Mouse (Mus musculus): ENCODE results near the gene Aurkb. TPM values are rescaled to one million over a fixed set of nuclear protein-coding genes. Genes with fewer than 3 reads are reported as not detected.

Aurkb gene
- total and polyA plus RNA-seq, 3 experiments = 120 to 170 (median 159) TPM

DNA sequence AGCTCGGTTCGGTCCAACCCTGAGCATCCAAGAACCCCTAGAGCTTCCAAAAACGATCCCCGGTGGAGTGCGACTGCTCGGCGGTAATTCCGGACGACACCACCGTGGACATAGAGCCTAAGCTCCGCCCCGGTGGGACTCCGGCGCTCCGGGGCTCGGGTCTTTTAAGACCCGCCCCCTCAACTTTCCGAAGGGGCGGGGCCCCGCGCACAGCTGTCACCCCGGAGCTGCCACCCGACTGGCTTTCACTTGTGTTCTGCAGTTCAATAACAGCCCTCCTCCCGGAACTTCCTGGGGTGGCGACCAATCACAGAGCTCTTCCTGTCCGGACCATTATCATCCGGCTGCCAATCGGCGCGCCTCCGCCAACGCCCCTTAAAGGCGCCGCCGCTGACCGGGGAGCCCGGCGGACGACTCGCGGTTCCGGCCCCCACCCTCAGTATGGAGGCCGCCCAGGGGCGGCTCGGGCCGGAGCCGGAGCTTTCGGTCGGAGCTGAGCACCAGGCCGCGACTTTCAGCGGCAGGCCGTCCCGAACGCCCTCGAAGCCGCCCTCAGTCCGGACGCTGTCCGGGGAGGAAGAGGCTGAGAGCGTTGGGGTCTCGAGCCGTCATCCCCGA is 14.0 kb downstream of the Aurkb start, which contains the start of gene Borcs6 (continued):
- TF ChIP-seq MAFK (IDR thresholded peaks at IDR 0.05; ENCODE audit: borderline replicate concordance, low read depth, low read length) (no peak), KAT2A (conservative IDR thresholded peaks at IDR 0.05; ENCODE audit: low read depth, low read length) (peak; percentile 71; the same call in 1 of the 2 replicates), MEF2A (IDR thresholded peaks at IDR 0.05; ENCODE audit: extremely low read depth, insufficient replicate concordance, low read depth, low read length, poor library complexity, severe bottlenecking) (no peak), SMC3 (IDR thresholded peaks at IDR 0.05; ENCODE audit: low read depth, low read length) (no peak), HCFC1 (IDR thresholded peaks at IDR 0.05; ENCODE audit: low read depth, low read length) (peak; percentile 91), RCOR1 (IDR thresholded peaks at IDR 0.05; ENCODE audit: low read depth, low read length) (no peak), CHD1 (IDR thresholded peaks at IDR 0.05; ENCODE audit: low read depth, low read length) (no peak), USF2 (IDR thresholded peaks at IDR 0.05; ENCODE audit: borderline replicate concordance in 1 of 2, insufficient read depth in 1 of 2, low read depth in 1 of 2, low read length in 2 of 2) (no peak), JUND (IDR thresholded peaks at IDR 0.05; ENCODE audit: low read depth, low read length) (no peak), MYC (IDR thresholded peaks at IDR 0.05; ENCODE audit: low read depth, low read length) (no peak), GABPA (IDR thresholded peaks at IDR 0.05; ENCODE audit: low read depth, low read length) (no peak), E2F4 (IDR thresholded peaks at IDR 0.05; ENCODE audit: borderline replicate concordance, low read depth, low read length) (no peak), NELFE (IDR thresholded peaks at IDR 0.05; ENCODE audit: low read depth, low read length) (peak; percentile 44; the same call in 1 of the 2 replicates), EP300 (IDR thresholded peaks at IDR 0.05; ENCODE audit: low read depth in 1 of 2, low read length in 2 of 2) (no peak), USF1 (IDR thresholded peaks at IDR 0.05; ENCODE audit: low read depth, low read length) (peak; percentile 59), MAX (IDR thresholded peaks at IDR 0.05; ENCODE audit: low read length) (peak; percentile 87), TBP (IDR thresholded peaks at IDR 0.05; ENCODE audit: low read depth, low read length) (no peak; the same call in 1 of the 2 replicates), TCF12 (IDR thresholded peaks at IDR 0.05; ENCODE audit: low read depth, low read length) (peak; percentile 39; the same call in 1 of the 2 replicates), BHLHE40 (IDR thresholded peaks at IDR 0.05; ENCODE audit: borderline replicate concordance, low read depth, low read length) (no peak), POLR2AphosphoS5 (IDR thresholded peaks at IDR 0.05; ENCODE audit: borderline replicate concordance, low read depth, low read length) (no peak), ELF1 (IDR thresholded peaks at IDR 0.05; ENCODE audit: low read depth, low read length) (peak; percentile 99), ZNF384 (IDR thresholded peaks at IDR 0.05; ENCODE audit: low read depth, low read length) (no peak), RAD21 (IDR thresholded peaks at IDR 0.05; ENCODE audit: low read depth, low read length) (no peak)

All from MEL (cell line).